Mouse (Mus musculus) ES-Bruce4 (cell line): ENCODE measurements around the gene Gm11564. TPM values are rescaled to one million over a fixed set of nuclear protein-coding genes. Genes with fewer than 3 reads are reported as not detected.
"Not testable (repeated sequence)": the region's sequence is repeated elsewhere in the genome, so short reads cannot be mapped to it uniquely, and the experiment has no call there.

Experiments used
- H3K27ac ChIP-seq: 2 replicates; pipeline ENCODE4 v1.5.1; 2012; ENCODE audit warnings: low read length, inconsistent platforms; ENCODE audit not compliant: insufficient read depth
- H3K27me3 ChIP-seq: 2 replicates; pipeline ENCODE4 v1.6.1; 2012; ENCODE audit warnings: mild to moderate bottlenecking, low read length, inconsistent platforms; ENCODE audit not compliant: control insufficient read depth, poor library complexity, insufficient read depth, severe bottlenecking
- H3K36me3 ChIP-seq: 2 replicates; pipeline ENCODE4 v1.6.1; 2012; ENCODE audit warnings: inconsistent platforms, mild to moderate bottlenecking, low read length, moderate library complexity; ENCODE audit not compliant: control insufficient read depth, poor library complexity, insufficient read depth, severe bottlenecking
- H3K4me1 ChIP-seq: one replicate; pipeline ENCODE4 v1.8.1; 2011; ENCODE audit warnings: low read length; ENCODE audit not compliant: control insufficient read depth, insufficient read depth
- H3K4me3 ChIP-seq: 2 replicates; pipeline ENCODE4 v1.5.1; 2011; ENCODE audit warnings: low read depth, mild to moderate bottlenecking, low read length
- H3K9ac ChIP-seq: 2 replicates; pipeline ENCODE4 v1.6.1; 2012; ENCODE audit warnings: low read depth, mild to moderate bottlenecking, inconsistent platforms; ENCODE audit not compliant: poor library complexity, severe bottlenecking
- H3K9me3 ChIP-seq: replicated peaks from 2 replicates; pipeline ENCODE4 v1.6.1; 2012; ENCODE audit warnings: mild to moderate bottlenecking, low read length, inconsistent platforms; ENCODE audit not compliant: control insufficient read depth, poor library complexity, insufficient read depth, severe bottlenecking
- CTCF ChIP-seq: IDR thresholded peaks from one replicate; pipeline ENCODE4 v1.8.1; 2011; ENCODE audit warnings: low read depth, low read length
- EP300 ChIP-seq: IDR thresholded peaks from 2 replicates; pipeline ENCODE4 v1.6.1; 2011; ENCODE audit warnings: low read depth, low read length; ENCODE audit not compliant: insufficient read depth
- POLR2A ChIP-seq: IDR thresholded peaks from one replicate; pipeline ENCODE4 v1.8.1; 2011; ENCODE audit warnings: low read length; ENCODE audit not compliant: insufficient read depth
- polyA plus RNA-seq: library from polyadenylated mRNA; stranded (reverse); fragments of >200 nt; gene quantifications from 2 replicates; pipeline ENCODE4 v1.2.4, GENCODE M21; 2011; ENCODE audit warnings: low read depth; ENCODE audit not compliant: missing spikeins, insufficient read depth, insufficient read length

Gm11564 gene
- polyA plus RNA-seq = not detected in 2 replicates

DNA sequence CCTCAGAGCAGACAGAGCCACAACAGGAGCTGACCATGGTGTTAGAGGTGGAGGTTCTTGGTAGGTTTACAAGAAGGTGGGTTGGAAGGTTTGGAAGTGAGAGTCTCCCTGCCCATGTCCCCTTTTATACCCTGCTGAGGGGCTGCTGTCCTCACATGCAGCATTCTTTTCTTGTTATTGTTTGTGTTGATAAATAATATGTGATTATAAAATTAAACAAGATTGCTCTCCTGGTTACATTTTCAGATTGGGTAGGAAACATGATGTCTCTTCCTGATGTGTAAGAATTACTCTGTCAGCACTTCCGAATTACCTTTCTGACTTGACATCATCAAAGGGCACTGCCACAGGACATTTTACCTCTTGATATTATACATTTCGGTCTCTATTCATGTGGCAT, at the start of gene Gm11564:
Gm11564 (minus strand) TSS at position 101 of the 400 bp plus-strand sequence.
- not testable (repeated sequence) for H3K9ac ChIP-seq, H3K36me3 ChIP-seq, H3K27me3 ChIP-seq, H3K4me3 ChIP-seq, H3K27ac ChIP-seq, H3K4me1 ChIP-seq, H3K9me3 ChIP-seq

DNA sequence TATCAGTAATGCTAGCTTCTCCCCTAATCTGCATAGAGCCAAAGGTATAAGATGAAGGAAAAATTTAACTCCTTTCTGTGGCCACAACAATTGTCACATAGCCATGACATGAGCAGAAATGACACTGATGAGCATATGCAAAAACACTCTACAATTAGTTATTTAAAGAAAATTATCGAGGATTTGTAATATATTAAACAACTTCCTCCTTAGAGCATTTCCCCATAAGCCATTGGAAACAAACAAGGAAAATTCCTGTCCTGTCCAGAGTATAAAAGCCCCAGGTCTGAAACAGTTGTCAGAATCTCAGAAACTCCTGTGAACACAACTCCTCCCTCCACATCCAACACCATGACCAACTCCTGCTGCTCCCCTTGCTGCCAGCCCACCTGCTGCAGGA, 48.7 kb upstream of the Gm11564 start, which contains the start of gene Gm11559:
Gm11559 (plus strand) TSS at position 301 of the 400 bp plus-strand sequence.
- H3K4me3 ChIP-seq, H3K9ac ChIP-seq, H3K36me3 ChIP-seq, H3K27me3 ChIP-seq, H3K27ac ChIP-seq, H3K4me1 ChIP-seq, H3K9me3 ChIP-seq: not testable (repeated sequence)

DNA sequence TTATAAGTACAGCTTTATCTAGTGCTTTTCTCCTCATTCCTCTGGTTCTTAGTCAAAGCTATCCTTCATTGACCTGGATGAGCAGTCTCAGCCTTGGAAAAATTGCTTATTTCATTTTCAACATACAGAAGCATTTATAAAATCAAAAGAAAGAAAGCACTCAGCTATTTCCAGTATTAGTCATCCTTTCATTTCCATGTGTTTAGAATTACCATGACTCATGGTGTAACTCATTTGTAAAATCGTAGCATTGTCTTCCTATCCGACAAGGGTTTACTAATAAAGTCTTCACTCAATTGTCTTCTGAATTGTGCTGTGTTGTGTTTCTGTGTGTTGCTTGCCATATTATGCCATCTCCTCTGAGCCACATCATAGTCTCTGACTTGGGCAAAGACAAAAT, 43.3 kb upstream of the Gm11564 start:
- Histone ChIP-seq H3K27me3 (no peaks in the 10 kb centered on the region), H3K27ac (no peak overlapping the region), H3K9ac (no peak overlapping the region), H3K9me3 (no peaks in the 10 kb centered on the region), H3K4me3 (no peak overlapping the region), H3K36me3 (no peaks in the 10 kb centered on the region), H3K4me1 (no peaks in the 10 kb centered on the region)
- no peak for TF ChIP-seq CTCF
- TF ChIP-seq EP300 = no peak

- TF ChIP-seq POLR2A = no peak
- TF ChIP-seq CTCF = no peak
- no peak for TF ChIP-seq EP300
- Histone ChIP-seq H3K27ac (no peak within 1 kb of the TSS), H3K9me3 (no peaks in the 10 kb centered on the region), H3K4me3 (no peak within 1 kb of the TSS), H3K36me3 (no peaks in the 10 kb centered on the region), H3K27me3 (no peaks in the 10 kb centered on the region), H3K4me1 (no peaks in the 10 kb centered on the region), H3K9ac (no peak within 1 kb of the TSS)
Observed at GRCm38 (mm10) chr11:99857617-99858016, 42.2 kb upstream of the Gm11564 start, which contains the start of gene Gm11568. Gm11568 (plus strand) TSS chr11:99857917.

DNA sequence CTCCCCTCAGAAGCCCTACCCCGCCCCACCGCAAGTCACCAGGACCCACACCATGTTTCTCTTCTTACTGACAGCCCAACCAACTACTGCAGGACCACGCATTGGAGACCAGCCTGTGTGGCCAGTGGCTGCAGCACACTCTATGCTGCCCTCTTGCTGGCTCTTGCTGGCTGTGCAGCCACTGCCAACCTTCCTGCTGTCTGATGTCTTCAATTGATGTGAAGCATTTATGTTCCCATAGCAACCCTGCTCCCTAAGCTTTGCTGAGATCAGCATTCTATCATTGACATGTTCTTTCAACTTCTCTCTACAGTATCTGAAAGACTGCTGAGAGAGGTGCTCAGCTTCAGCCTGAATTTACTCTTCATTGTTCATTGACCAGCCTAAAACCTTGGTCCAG, 38.7 kb upstream of the Gm11564 start:
- no peaks in the 10 kb centered on the region for H3K36me3 ChIP-seq
- no peak overlapping the region for H3K4me3 ChIP-seq
- no peaks in the 10 kb centered on the region for H3K9me3 ChIP-seq
- H3K27ac ChIP-seq = no peak overlapping the region
- H3K4me1 ChIP-seq = no peaks in the 10 kb centered on the region
- no peak overlapping the region for H3K9ac ChIP-seq
- TF ChIP-seq CTCF (peak; percentile 46), POLR2A (no peak)
- no peaks in the 10 kb centered on the region for H3K27me3 ChIP-seq

- no peak within 1 kb of the TSS for H3K9ac ChIP-seq
- TF ChIP-seq EP300 (no peak), POLR2A (no peak), CTCF (no peak)
- H3K27me3 ChIP-seq = no peaks in the 10 kb centered on the region
- H3K27ac ChIP-seq = no peak within 1 kb of the TSS
- H3K9me3 ChIP-seq = no peaks in the 10 kb centered on the region
- no peak within 1 kb of the TSS for H3K4me3 ChIP-seq
- H3K4me1 ChIP-seq = no peaks in the 10 kb centered on the region
- H3K36me3 ChIP-seq = no peaks in the 10 kb centered on the region
Observed at GRCm38 (mm10) chr11:99851508-99851907, 36.0 kb upstream of the Gm11564 start, which contains the start of gene Krtap4-16. Krtap4-16 (minus strand) TSS chr11:99851608.

- TF ChIP-seq CTCF (no peak), POLR2A (no peak), EP300 (no peak)
- Histone ChIP-seq H3K4me1 (no peaks in the 10 kb centered on the region), H3K27ac (no peak overlapping the region), H3K4me3 (no peak overlapping the region), H3K9ac (no peak overlapping the region), H3K36me3 (no peaks in the 10 kb centered on the region), H3K27me3 (no peaks in the 10 kb centered on the region), H3K9me3 (no peaks in the 10 kb centered on the region)
Observed at GRCm38 (mm10) chr11:99846746-99847145, 31.3 kb upstream of the Gm11564 start.
